Mouse (Mus musculus) ovary, postnatal 36 days (tissue): ENCODE measurements at regions not wholly inside any gene's neighbourhood (a gene's known extent, or its start where the extent isn't known, plus 50 kb on each side); places are given as distances from the start of the nearest gene placed in this dataset.
A peak's percentile ranks its signal among the peaks of the same experiment; 100 is the strongest.

Source experiments
- DNase-seq: peaks from one replicate; pipeline ENCODE4 v3.0.0; 2022; ENCODE audit warnings: low spot score, mixed read lengths

- no peak for DNase-seq
Measured at GRCm38 (mm10) chr13:80798863-80799817, 84.0 kb upstream of the Arrdc3 start.

- peak; percentile 13 for DNase-seq
Measured at GRCm38 (mm10) chr13:80806172-80806571, 77.0 kb upstream of the Arrdc3 start.

GRCm38 (mm10) chr13:80827037-80827471, 56.1 kb upstream of the Arrdc3 start:
- no peak for DNase-seq
